Mouse (Mus musculus) kidney, postnatal 0 days (tissue): ENCODE measurements around the gene E130311K13Rik. TPM values are rescaled to one million over a fixed set of nuclear protein-coding genes. Genes with fewer than 3 reads are reported as not detected.

Experiments
- ATAC-seq: fragments of 200-750 bp; cut with Nextera tagmentation; replicated peaks from 2 replicates; pipeline ENCODE4 v1.8.0; 2017; ENCODE audit warnings: low read depth, moderate number of reproducible peaks, moderate TSS enrichment, moderate library complexity; ENCODE audit not compliant: low FRiP score
- DNase-seq: peaks from one replicate; pipeline ENCODE4 v3.0.0-alpha.2; 2016; ENCODE audit warnings: low spot score
- H3K27ac ChIP-seq: fragments of 300-500 bp; sonication (generic); 2 replicates; pipeline ENCODE4 v1.5.1; 2014; ENCODE audit warnings: mild to moderate bottlenecking
- H3K27me3 ChIP-seq: fragments of 300-500 bp; sonication (generic); 2 replicates; pipeline ENCODE4 v1.6.1; 2014; ENCODE audit warnings: low read length, mixed read lengths; ENCODE audit not compliant: insufficient read depth
- H3K36me3 ChIP-seq: fragments of 300-500 bp; sonication (generic); 2 replicates; pipeline ENCODE4 v1.6.1; 2014; ENCODE audit warnings: low read length, mixed read lengths; ENCODE audit not compliant: insufficient read depth
- H3K4me1 ChIP-seq: fragments of 300-500 bp; sonication (generic); replicated peaks from 2 replicates; pipeline ENCODE4 v1.6.1; 2014; ENCODE audit warnings: antibody characterized with exemption, low read length, mixed read lengths; ENCODE audit not compliant: insufficient read depth
- H3K4me2 ChIP-seq: fragments of 300-500 bp; sonication (generic); 2 replicates; pipeline ENCODE4 v1.6.1; 2014; ENCODE audit warnings: mild to moderate bottlenecking, low read length, moderate library complexity, mixed read lengths
- H3K4me3 ChIP-seq: fragments of 300-500 bp; sonication (generic); replicated peaks from 2 replicates; pipeline ENCODE4 v1.5.1; 2014; ENCODE audit warnings: low read depth, low read length
- H3K9ac ChIP-seq: fragments of 300-500 bp; sonication (generic); 2 replicates; pipeline ENCODE4 v1.6.1; 2014; ENCODE audit warnings: low read depth, low read length
- H3K9me3 ChIP-seq: fragments of 300-500 bp; sonication (generic); replicated peaks from 2 replicates; pipeline ENCODE4 v1.6.1; 2016; ENCODE audit warnings: low read length, inconsistent platforms, mixed read lengths
- CTCF ChIP-seq: IDR thresholded peaks from 2 replicates; pipeline ENCODE4 v1.5.1; 2016; ENCODE audit warnings: antibody characterized with exemption, low read depth, mild to moderate bottlenecking, moderate library complexity
- WGBS: fragments of 180-500 bp; shearing (Covaris S2); extraction: QIAGEN DNeasy Blood & Tissue Kit; methylation state at CpG from one replicate; pipeline ENCODE4 v1.1.7; 2014; 5-methylcytosine and 5-hydroxymethylcytosine counted together
- polyA plus RNA-seq: library from polyadenylated mRNA; unstranded; fragments of >200 nt; fragmentation: Nextera tagmentation; extraction: Ambion mirVana; gene quantifications from 2 replicates; pipeline ENCODE4 v1.2.1, GENCODE M21; 2015

The E130311K13Rik gene
- polyA plus RNA-seq, 1 experiment from 2014 or later: 4.4 TPM

GRCm38 (mm10) chr3:63910301-63910700, 19.0 kb downstream of the E130311K13Rik start:
- no peak overlapping the region for H3K4me3 ChIP-seq
- no peaks in the 10 kb centered on the region for H3K27me3 ChIP-seq
- no peaks in the 10 kb centered on the region for H3K4me1 ChIP-seq
- TF ChIP-seq CTCF: no peak
- no peaks in the 10 kb centered on the region for H3K9me3 ChIP-seq
- no peak overlapping the region for H3K27ac ChIP-seq
- WGBS: 50% methylated on average over 4 of the region's 4 CpGs
- no peak for ATAC-seq
- peaks cover 4% of the 10 kb centered on the region; the same call in 1 of the 2 replicates for H3K36me3 ChIP-seq
- no peak overlapping the region for H3K4me2 ChIP-seq
- H3K9ac ChIP-seq: no peak overlapping the region
- DNase-seq: no peak

GRCm38 (mm10) chr3:63905241-63905640, 24.0 kb downstream of the E130311K13Rik start:
- H3K36me3 ChIP-seq: no peaks in the 10 kb centered on the region
- H3K9me3 ChIP-seq: no peaks in the 10 kb centered on the region
- no peak for TF ChIP-seq CTCF
- peak overlapping the region; percentile 34 for H3K4me3 ChIP-seq
- ATAC-seq (no peak), DNase-seq (peak; percentile 6)
- no peaks in the 10 kb centered on the region for H3K4me1 ChIP-seq
- no peak overlapping the region for H3K27ac ChIP-seq
- 2% methylated on average over 18 of the region's 18 CpGs for WGBS
- peak overlapping the region; percentile 71 for H3K4me2 ChIP-seq
- H3K9ac ChIP-seq: 0 out of 2 replicates have a peak overlapping the region, but pooled peaks have one; percentile 27
- H3K27me3 ChIP-seq: no peaks in the 10 kb centered on the region

GRCm38 (mm10) chr3:63904157-63904556, 25.1 kb downstream of the E130311K13Rik start:
- H3K27me3 ChIP-seq: no peaks in the 10 kb centered on the region
- no peaks in the 10 kb centered on the region for H3K9me3 ChIP-seq
- no peak for TF ChIP-seq CTCF
- no peak overlapping the region for H3K4me3 ChIP-seq
- WGBS: 69% methylated on average over 2 of the region's 2 CpGs
- no peaks in the 10 kb centered on the region for H3K36me3 ChIP-seq
- peak overlapping the region; percentile 65 for H3K27ac ChIP-seq
- no peaks in the 10 kb centered on the region for H3K4me1 ChIP-seq
- H3K9ac ChIP-seq: no peak overlapping the region
- DNase-seq: no peak
- ATAC-seq: no peak
- H3K4me2 ChIP-seq: no peak overlapping the region

- no peak overlapping the region for H3K9ac ChIP-seq
- peak overlapping the region; percentile 1; the same call in 1 of the 2 replicates for H3K27ac ChIP-seq
Observed at GRCm38 (mm10) chr3:63900021-63900571, 29.2 kb downstream of the E130311K13Rik start.

GRCm38 (mm10) chr3:63899309-63899695, 30.0 kb downstream of the E130311K13Rik start, which contains the start of gene Plch1:
Gene Plch1 (minus strand): TSS chr3:63899472.
- H3K36me3 ChIP-seq: no peaks in the 10 kb centered on the region
- no peaks in the 10 kb centered on the region for H3K4me1 ChIP-seq
- peak within 1 kb of the TSS; percentile 53 for H3K9ac ChIP-seq
- H3K9me3 ChIP-seq: no peaks in the 10 kb centered on the region
- DNase-seq (peak; percentile 79), ATAC-seq (peak; percentile 72)
- no peak for TF ChIP-seq CTCF
- H3K4me2 ChIP-seq: peak within 1 kb of the TSS; percentile 75
- peak within 1 kb of the TSS; percentile 66 for H3K27ac ChIP-seq
- peak within 1 kb of the TSS; percentile 50 for H3K4me3 ChIP-seq
- no peaks in the 10 kb centered on the region for H3K27me3 ChIP-seq
- under 1% methylated on average over 12 of the region's 12 CpGs for WGBS

More at GRCm38 (mm10) chr3:63900021-63900571, 29.2 kb downstream of the E130311K13Rik start:
- peak overlapping the region; percentile 75 for H3K4me2 ChIP-seq
- 3% methylated on average over 12 of the region's 12 CpGs for WGBS
- no peak for TF ChIP-seq CTCF
- H3K4me3 ChIP-seq: peak overlapping the region; percentile 50; the same call in 1 of the 2 replicates
- H3K9me3 ChIP-seq: no peaks in the 10 kb centered on the region
- ATAC-seq: peak; percentile 60
- H3K4me1 ChIP-seq: no peaks in the 10 kb centered on the region
- H3K27me3 ChIP-seq: no peaks in the 10 kb centered on the region
- peak; percentile 78 for DNase-seq
- H3K36me3 ChIP-seq: no peaks in the 10 kb centered on the region

- Histone ChIP-seq H3K27ac (peak overlapping the region; percentile 66), H3K4me3 (peak overlapping the region; percentile 50), H3K4me2 (peak overlapping the region; percentile 75), H3K9me3 (no peaks in the 10 kb centered on the region), H3K36me3 (no peaks in the 10 kb centered on the region), H3K27me3 (no peaks in the 10 kb centered on the region), H3K4me1 (no peaks in the 10 kb centered on the region), H3K9ac (peak overlapping the region; percentile 53)
- ATAC-seq: peak; percentile 82
- TF ChIP-seq CTCF: no peak
- peak; percentile 92 for DNase-seq
- WGBS: under 1% methylated on average over 41 of the region's 41 CpGs
Observed at GRCm38 (mm10) chr3:63898581-63899308, 30.5 kb downstream of the E130311K13Rik start.
